Mouse (Mus musculus) liver, postnatal 0 days (tissue): Measurements from ENCODE around the gene Cyp2c39. TPM values are rescaled to one million over a fixed set of nuclear protein-coding genes. Genes with fewer than 3 reads are reported as not detected.
"Not testable (repeated sequence)": the region's sequence is repeated elsewhere in the genome, so short reads cannot be mapped to it uniquely, and the experiment has no call there.

Source experiments
- ATAC-seq: fragments of 200-750 bp; cut with Nextera tagmentation; 2 replicates; pipeline ENCODE4 v1.8.0; 2017; ENCODE audit warnings: mild to moderate bottlenecking, moderate library complexity
- DNase-seq: peaks from one replicate; pipeline ENCODE4 v3.0.0-alpha.2; 2016
- H3K27ac ChIP-seq: fragments of 300-500 bp; sonication (generic); 2 replicates; pipeline ENCODE4 v1.5.1; 2014; ENCODE audit warnings: antibody characterized with exemption, moderate library complexity, mild to moderate bottlenecking, low read depth
- H3K27me3 ChIP-seq: fragments of 300-500 bp; sonication (generic); 2 replicates; pipeline ENCODE4 v1.6.1; 2014; ENCODE audit warnings: low read length, control low read depth, mixed read lengths; ENCODE audit not compliant: insufficient read depth
- H3K36me3 ChIP-seq: fragments of 300-500 bp; sonication (generic); replicated peaks from 2 replicates; pipeline ENCODE4 v1.6.1; 2014; ENCODE audit warnings: mild to moderate bottlenecking, control low read depth, low read length, moderate library complexity, mixed read lengths; ENCODE audit not compliant: insufficient read depth
- H3K4me1 ChIP-seq: fragments of 300-500 bp; sonication (generic); 2 replicates; pipeline ENCODE4 v1.6.1; 2014; ENCODE audit warnings: antibody characterized with exemption, mild to moderate bottlenecking, control low read depth; ENCODE audit not compliant: insufficient read depth
- H3K4me2 ChIP-seq: fragments of 300-500 bp; sonication (generic); 2 replicates; pipeline ENCODE4 v1.6.1; 2014; ENCODE audit warnings: low read depth, mild to moderate bottlenecking, low read length, moderate library complexity, mixed read lengths
- H3K4me3 ChIP-seq: fragments of 300-500 bp; sonication (generic); 2 replicates; pipeline ENCODE4 v1.5.1; 2014; ENCODE audit warnings: low read depth, low read length
- H3K9ac ChIP-seq: fragments of 300-500 bp; sonication (generic); replicated peaks from 2 replicates; pipeline ENCODE4 v1.6.1; 2014; ENCODE audit warnings: mild to moderate bottlenecking, moderate library complexity
- H3K9me3 ChIP-seq: fragments of 300-500 bp; sonication (generic); 2 replicates; pipeline ENCODE4 v1.6.1; 2016; ENCODE audit warnings: mild to moderate bottlenecking, control low read depth, low read length, mixed read lengths
- CTCF ChIP-seq: sonication (generic); IDR thresholded peaks from 2 replicates; pipeline ENCODE4 v1.5.1; 2016; ENCODE audit warnings: antibody characterized with exemption, low read depth
- EP300 ChIP-seq: IDR thresholded peaks from 2 replicates; pipeline ENCODE4 v1.6.1; 2016; ENCODE audit warnings: antibody characterized with exemption, low read depth, mild to moderate bottlenecking
- WGBS: fragments of 180-500 bp; shearing (Covaris S2); extraction: QIAGEN DNeasy Blood & Tissue Kit; methylation state at CpG from one replicate; pipeline ENCODE4 v1.1.7; 2014; ENCODE audit not compliant: insufficient replicate concordance; 5-methylcytosine and 5-hydroxymethylcytosine counted together
- polyA plus RNA-seq: library from polyadenylated mRNA; unstranded; fragments of >200 nt; fragmentation: Nextera tagmentation; extraction: Ambion mirVana; gene quantifications from 2 replicates; pipeline ENCODE4 v1.2.1, GENCODE M21; 2015

The Cyp2c39 gene
- not detected in 2 replicates for polyA plus RNA-seq

DNA sequence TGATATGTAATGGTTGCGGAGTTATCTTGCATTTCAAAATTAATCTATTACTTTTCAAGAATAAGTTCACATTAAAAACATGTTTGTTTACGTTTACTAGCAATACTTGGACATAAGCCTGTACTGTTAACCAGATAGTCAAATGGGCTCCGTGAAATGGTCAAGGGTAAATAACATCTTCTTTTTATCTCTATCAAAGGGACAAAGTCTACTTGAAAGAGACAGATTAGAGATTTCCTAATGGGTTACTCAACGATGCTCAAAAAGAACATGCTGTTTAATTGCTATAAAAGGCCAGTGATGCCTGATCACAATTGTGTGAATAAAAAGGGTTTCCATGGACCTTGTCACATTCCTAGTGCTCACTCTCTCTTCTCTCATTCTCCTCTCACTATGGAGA lies at the start of gene Cyp2c39:
Gene Cyp2c39 (plus strand): TSS at position 329 of the 400 bp plus-strand sequence.
- Histone ChIP-seq H3K4me3 (no peak within 1 kb of the TSS), H3K4me1 (no peaks in the 10 kb centered on the region), H3K9me3 (no peaks in the 10 kb centered on the region), H3K4me2 (no peak within 1 kb of the TSS), H3K36me3 (no peaks in the 10 kb centered on the region), H3K27ac (peak within 1 kb of the TSS; percentile 66), H3K9ac (no peak within 1 kb of the TSS), H3K27me3 (no peaks in the 10 kb centered on the region)
- no peak for DNase-seq
- peak; percentile 62 for ATAC-seq
- no peak for TF ChIP-seq EP300
- TF ChIP-seq CTCF, result no peak
- 58% methylated on average over 4 of the region's 4 CpGs for WGBS

DNA sequence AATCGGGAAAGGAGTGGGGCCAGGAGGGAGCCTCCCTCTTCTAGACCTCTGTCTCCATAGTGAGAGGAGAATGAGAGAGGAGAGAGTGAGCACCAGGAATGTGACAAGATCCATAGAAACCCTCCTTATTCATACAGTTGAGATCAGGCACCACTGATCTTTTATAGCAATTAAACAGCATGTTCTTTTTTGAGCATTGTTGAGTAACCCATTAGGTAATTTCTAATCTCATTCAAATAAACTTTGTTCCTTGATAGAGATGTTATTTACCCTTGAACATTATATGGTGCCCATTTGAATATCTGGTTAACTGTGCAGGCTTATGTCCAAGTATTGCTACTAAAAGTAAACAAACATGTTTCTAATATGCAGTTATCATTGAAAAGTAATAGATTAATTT lies 47.7 kb upstream of the Cyp2c39 start, which contains the start of gene Cyp2c38:
Gene Cyp2c38 (minus strand): TSS at position 135 of the 400 bp plus-strand sequence.
- ATAC-seq (no peak), DNase-seq (no peak)
- no peak for TF ChIP-seq CTCF
- TF ChIP-seq EP300, result no peak
- H3K4me2 ChIP-seq, result no peak within 1 kb of the TSS
- H3K27me3 ChIP-seq, result no peaks in the 10 kb centered on the region
- no peak within 1 kb of the TSS for H3K4me3 ChIP-seq
- H3K36me3 ChIP-seq, result no peaks in the 10 kb centered on the region
- H3K27ac ChIP-seq, result no peak within 1 kb of the TSS
- H3K9me3 ChIP-seq, result no peaks in the 10 kb centered on the region
- no peak within 1 kb of the TSS for H3K9ac ChIP-seq
- WGBS, result 78% methylated on average over 1 of the region's 1 CpGs
- no peaks in the 10 kb centered on the region for H3K4me1 ChIP-seq

DNA sequence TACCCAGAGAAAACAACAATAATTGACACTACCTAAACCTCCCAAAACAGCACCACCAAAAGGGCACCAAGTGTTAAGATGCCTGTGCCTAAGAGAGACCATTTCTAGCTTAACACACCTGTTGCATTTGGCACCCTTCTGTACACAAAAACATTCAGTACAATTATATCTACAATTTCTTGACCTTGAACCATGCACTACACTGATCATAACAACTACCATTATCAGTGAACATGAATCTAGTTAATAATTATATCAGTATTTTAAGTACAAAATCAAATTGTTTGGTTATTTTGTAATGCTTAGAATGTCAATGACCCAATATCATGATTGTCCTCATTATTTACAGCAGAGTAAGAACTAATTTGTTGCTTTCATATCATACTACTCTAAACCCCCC lies 46.7 kb upstream of the Cyp2c39 start:
- no peak overlapping the region for H3K27ac ChIP-seq
- H3K4me2 ChIP-seq, result no peak overlapping the region
- TF ChIP-seq EP300, result no peak
- TF ChIP-seq CTCF, result no peak
- no peaks in the 10 kb centered on the region for H3K4me1 ChIP-seq
- no peak overlapping the region for H3K9ac ChIP-seq
- DNase-seq, result no peak
- H3K4me3 ChIP-seq, result no peak overlapping the region
- H3K27me3 ChIP-seq, result no peaks in the 10 kb centered on the region
- no peak for ATAC-seq
- no peaks in the 10 kb centered on the region for H3K36me3 ChIP-seq
- H3K9me3 ChIP-seq, result no peaks in the 10 kb centered on the region

DNA sequence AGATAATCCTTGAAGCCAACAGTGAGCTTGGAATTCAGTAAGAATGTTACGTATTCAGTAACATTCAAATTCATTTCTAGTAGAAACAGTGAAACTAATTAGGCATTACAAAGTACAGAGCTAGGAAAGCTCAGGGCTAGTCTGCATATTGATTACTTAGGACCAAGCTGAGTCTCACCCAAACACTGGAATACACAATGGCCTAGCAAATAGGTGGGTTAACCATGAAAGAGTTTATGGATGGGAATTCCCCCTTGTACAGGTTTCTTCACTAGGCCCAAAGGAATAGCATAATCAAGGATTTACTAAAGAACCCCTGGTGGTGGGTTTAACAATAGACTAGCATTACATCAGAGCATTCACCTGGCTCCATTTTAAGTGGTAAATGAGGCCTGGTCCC lies 26.7 kb upstream of the Cyp2c39 start:
- H3K9me3 ChIP-seq, H3K4me2 ChIP-seq, H3K9ac ChIP-seq, H3K27me3 ChIP-seq, H3K4me1 ChIP-seq, DNase-seq, ATAC-seq, H3K27ac ChIP-seq, H3K4me3 ChIP-seq, H3K36me3 ChIP-seq: not testable (repeated sequence)
- WGBS, result 93% methylated on average over 1 of the region's 1 CpGs

DNA sequence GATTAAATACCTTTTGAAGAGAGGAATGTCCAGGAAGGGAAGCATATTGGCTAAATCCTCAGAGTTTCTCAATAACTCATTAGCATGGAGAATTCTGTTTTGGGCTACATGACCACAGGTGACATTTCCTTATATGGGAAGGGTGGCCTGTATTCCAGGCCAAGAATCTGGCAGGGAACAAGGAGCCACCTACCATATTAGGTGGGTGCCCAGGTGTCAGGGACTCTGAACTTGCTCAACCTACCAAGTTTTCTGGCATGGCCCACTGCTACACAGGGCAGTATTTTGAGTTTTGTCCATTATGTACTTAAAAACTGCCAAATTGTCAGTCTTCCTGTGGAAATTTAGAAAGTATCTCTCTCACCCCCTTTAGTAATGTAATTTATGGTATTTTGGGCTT lies 4.3 kb upstream of the Cyp2c39 start:
- Histone ChIP-seq H3K36me3 (no peaks in the 10 kb centered on the region), H3K27ac (no peak overlapping the region), H3K4me1 (no peaks in the 10 kb centered on the region), H3K9ac (no peak overlapping the region), H3K9me3 (no peaks in the 10 kb centered on the region), H3K27me3 (no peaks in the 10 kb centered on the region), H3K4me3 (no peak overlapping the region), H3K4me2 (no peak overlapping the region)
- ATAC-seq (no peak), DNase-seq (no peak)
- TF ChIP-seq CTCF, result no peak

DNA sequence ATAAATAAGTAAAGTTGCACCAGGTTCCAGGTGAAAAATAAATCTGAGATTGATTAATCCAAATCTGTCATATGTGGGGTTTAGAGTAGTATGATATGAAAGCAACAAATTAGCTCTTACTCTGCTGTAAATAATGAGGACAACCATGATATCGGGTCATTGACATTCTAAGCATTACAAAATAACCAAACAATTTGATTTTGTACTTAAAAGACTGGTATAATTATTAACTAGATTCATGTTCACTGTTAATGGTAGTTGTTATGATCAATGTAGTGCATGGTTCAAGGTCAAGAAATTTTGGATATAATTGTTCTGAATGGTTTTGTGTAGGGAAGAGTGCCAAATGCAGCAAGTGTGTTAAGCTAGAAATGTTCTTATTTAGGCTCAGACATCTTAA lies 1.1 kb upstream of the Cyp2c39 start:
- H3K4me1 ChIP-seq, result no peaks in the 10 kb centered on the region
- no peak for TF ChIP-seq CTCF
- TF ChIP-seq EP300, result peak; percentile 25
- H3K27ac ChIP-seq, result peak overlapping the region; percentile 66
- ATAC-seq (peak; percentile 84), DNase-seq (no peak)
- no peak overlapping the region for H3K4me2 ChIP-seq
- WGBS, result 43% methylated on average over 1 of the region's 1 CpGs
- H3K27me3 ChIP-seq, result no peaks in the 10 kb centered on the region
- no peak overlapping the region for H3K9ac ChIP-seq
- no peaks in the 10 kb centered on the region for H3K9me3 ChIP-seq
- no peaks in the 10 kb centered on the region for H3K36me3 ChIP-seq
- no peak overlapping the region for H3K4me3 ChIP-seq

Other genes starting within 250 kb of the Cyp2c39 start
- 0.31 and 0.33 TPM in 2 replicates for gene Cyp2c29, start 241.5 kb upstream of the Cyp2c39 start, polyA plus RNA-seq
- not detected in 2 replicates for gene Cyp2c38, start 47.8 kb upstream of the Cyp2c39 start, polyA plus RNA-seq
- 9.2 and 14.6 TPM in 2 replicates for gene Cyp2c67, start 138.2 kb downstream of the Cyp2c39 start, polyA plus RNA-seq
- 288 and 352 TPM in 2 replicates for gene Cyp2c68, start 230.2 kb downstream of the Cyp2c39 start, polyA plus RNA-seq